Mouse (Mus musculus) C2C12 (cell line): ENCODE measurements around the gene Cyp4x1. TPM values are rescaled to one million over a fixed set of nuclear protein-coding genes. Genes with fewer than 3 reads are reported as not detected.

ENCODE experiments used
- H3K27me3 ChIP-seq: one replicate; pipeline ENCODE4 v1.6.1; 2011; ENCODE audit not compliant: control insufficient read depth, insufficient read depth, insufficient read length
- H3K36me3 ChIP-seq: one replicate; pipeline ENCODE4 v1.6.1; 2011; ENCODE audit not compliant: control insufficient read depth, insufficient read depth
- H3K4me3 ChIP-seq: one replicate; pipeline ENCODE4 v1.5.1; 2011; ENCODE audit warnings: mild to moderate bottlenecking, control low read depth; ENCODE audit not compliant: poor library complexity, insufficient read depth, severe bottlenecking
- H3K79me2 ChIP-seq: one replicate; pipeline ENCODE4 v1.6.1; 2011; ENCODE audit not compliant: control insufficient read depth, insufficient read depth
- H3K79me3 ChIP-seq: one replicate; pipeline ENCODE4 v1.6.1; 2011; ENCODE audit warnings: low read depth, control low read depth
- H3ac ChIP-seq: one replicate; pipeline ENCODE3; 2011; ENCODE audit warnings: low read depth; ENCODE audit not compliant: control insufficient read depth, insufficient read length
- CEBPB ChIP-seq: IDR thresholded peaks from one replicate; pipeline ENCODE4 v1.6.1; 2011; ENCODE audit warnings: low read depth, mild to moderate bottlenecking, control low read depth, moderate library complexity
- CTCF ChIP-seq: IDR thresholded peaks from one replicate; pipeline ENCODE4 v1.5.1; 2011; ENCODE audit not compliant: control insufficient read depth, insufficient read depth, insufficient read length
- FOSL1 ChIP-seq: IDR thresholded peaks from one replicate; pipeline ENCODE4 v1.8.0; 2011; ENCODE audit warnings: mild to moderate bottlenecking, low read length; ENCODE audit not compliant: poor library complexity, insufficient read depth, severe bottlenecking
- MAX ChIP-seq: IDR thresholded peaks from one replicate; pipeline ENCODE4 v1.6.1; 2011; ENCODE audit warnings: mild to moderate bottlenecking, control low read depth
- MYOD1 ChIP-seq: IDR thresholded peaks from one replicate; pipeline ENCODE4 v1.6.1; 2011; ENCODE audit warnings: low read depth; ENCODE audit not compliant: control insufficient read depth, insufficient read length
- MYOG ChIP-seq: IDR thresholded peaks from one replicate; pipeline ENCODE4 v1.6.1; 2011; ENCODE audit not compliant: control insufficient read depth, insufficient read length; ENCODE audit errors: extremely low read depth
- USF1 ChIP-seq: IDR thresholded peaks from one replicate; pipeline ENCODE4 v1.6.1; 2011; ENCODE audit warnings: low read depth, mild to moderate bottlenecking, control low read depth, moderate library complexity
- polyA plus RNA-seq: library from polyadenylated mRNA; unstranded; fragments of >200 nt; fragmentation: generic; extraction: Trizol; gene quantifications from one replicate; pipeline ENCODE4 v1.2.1, GENCODE M21; 2012; ENCODE audit warnings: missing spikeins

Cyp4x1 gene
- polyA plus RNA-seq, 1 experiment: not detected

GRCm38 (mm10) chr4:115062875-115063517 is 71.1 kb downstream of the Cyp4x1 start:
- H3K4me3 ChIP-seq: no peak overlapping the region
- H3K79me2 ChIP-seq: no peaks in the 10 kb centered on the region
- no peaks in the 10 kb centered on the region for H3K79me3 ChIP-seq
- peak overlapping the region; percentile 18 for H3ac ChIP-seq
- H3K27me3 ChIP-seq: peaks cover 81% of the 10 kb centered on the region
- no peak for TF ChIP-seq MYOD1
- no peak for TF ChIP-seq CTCF
- TF ChIP-seq USF1: no peak
- TF ChIP-seq FOSL1: no peak
- no peak for TF ChIP-seq CEBPB
- TF ChIP-seq MAX: no peak
- TF ChIP-seq MYOG: no peak
- no peaks in the 10 kb centered on the region for H3K36me3 ChIP-seq

- TF ChIP-seq FOSL1 (no peak), CEBPB (no peak), MYOG (no peak), CTCF (no peak), MAX (no peak)
- Histone ChIP-seq H3ac (no peak overlapping the region), H3K79me2 (no peaks in the 10 kb centered on the region), H3K4me3 (no peak overlapping the region), H3K36me3 (no peaks in the 10 kb centered on the region), H3K79me3 (no peaks in the 10 kb centered on the region), H3K27me3 (peaks cover 86% of the 10 kb centered on the region)
These were observed 71.6 kb downstream of the Cyp4x1 start for GRCm38 (mm10) chr4:115062540-115062874.

- Histone ChIP-seq H3K27me3 (peaks cover 93% of the 10 kb centered on the region), H3K36me3 (no peaks in the 10 kb centered on the region), H3K79me3 (no peaks in the 10 kb centered on the region), H3K4me3 (no peak overlapping the region), H3K79me2 (no peaks in the 10 kb centered on the region), H3ac (no peak overlapping the region)
- TF ChIP-seq CEBPB (no peak), FOSL1 (no peak), MYOD1 (no peak), CTCF (no peak), USF1 (no peak), MYOG (no peak), MAX (no peak)
These were observed 73.3 kb downstream of the Cyp4x1 start for GRCm38 (mm10) chr4:115060753-115061152.

- peaks cover 88% of the 10 kb centered on the region for H3K27me3 ChIP-seq
- H3K4me3 ChIP-seq: no peak overlapping the region
These were observed 74.2 kb downstream of the Cyp4x1 start for GRCm38 (mm10) chr4:115059871-115060270.

GRCm38 (mm10) chr4:115058871-115059590 is 75.0 kb downstream of the Cyp4x1 start:
- Histone ChIP-seq H3K79me3 (no peaks in the 10 kb centered on the region), H3K79me2 (no peaks in the 10 kb centered on the region), H3ac (no peak overlapping the region), H3K27me3 (peaks cover 83% of the 10 kb centered on the region), H3K36me3 (no peaks in the 10 kb centered on the region), H3K4me3 (no peak overlapping the region)
- TF ChIP-seq MYOD1 (no peak), MAX (no peak), USF1 (no peak), CEBPB (no peak), MYOG (no peak), CTCF (no peak)

More at GRCm38 (mm10) chr4:115059871-115060270, 74.2 kb downstream of the Cyp4x1 start:
- H3K79me2 ChIP-seq: no peaks in the 10 kb centered on the region
- no peak for TF ChIP-seq CTCF
- no peak for TF ChIP-seq USF1
- no peak for TF ChIP-seq FOSL1
- TF ChIP-seq MYOG: no peak
- no peak for TF ChIP-seq MYOD1
- no peak for TF ChIP-seq CEBPB
- TF ChIP-seq MAX: no peak
- H3K36me3 ChIP-seq: no peaks in the 10 kb centered on the region
- no peak overlapping the region for H3ac ChIP-seq
- H3K79me3 ChIP-seq: no peaks in the 10 kb centered on the region

- Histone ChIP-seq H3K27me3 (peaks cover 76% of the 10 kb centered on the region), H3K79me3 (no peaks in the 10 kb centered on the region), H3K4me3 (no peak overlapping the region), H3K36me3 (no peaks in the 10 kb centered on the region), H3ac (no peak overlapping the region), H3K79me2 (no peaks in the 10 kb centered on the region)
- TF ChIP-seq MYOG: no peak
- no peak for TF ChIP-seq FOSL1
- no peak for TF ChIP-seq MAX
- TF ChIP-seq MYOD1: no peak
These were observed 75.7 kb downstream of the Cyp4x1 start for GRCm38 (mm10) chr4:115058317-115058761.
